Mouse (Mus musculus) lung, adult 2 months (tissue): ENCODE data around the gene Wt1. TPM values are rescaled to one million over a fixed set of nuclear protein-coding genes. Genes with fewer than 3 reads are reported as not detected.

ENCODE experiments used
- DNase-seq: peaks from one replicate; pipeline ENCODE4 v3.0.0; 2022
- H3K4me1 ChIP-seq: fragments of 200-500 bp; 2 replicates; pipeline ENCODE4 v1.6.1; 2011; ENCODE audit warnings: low read length; ENCODE audit not compliant: control insufficient read depth, insufficient read depth
- H3K4me3 ChIP-seq: fragments of 200-500 bp; replicated peaks from 2 replicates; pipeline ENCODE3; 2011; ENCODE audit warnings: low read depth, mild to moderate bottlenecking, control low read depth, low read length; ENCODE audit errors: extremely low read depth
- CTCF ChIP-seq: fragments of 200-500 bp; IDR thresholded peaks from 2 replicates; pipeline ENCODE4 v1.5.1; 2011; ENCODE audit warnings: mild to moderate bottlenecking, low read length, control low read depth; ENCODE audit not compliant: insufficient read depth
- POLR2A ChIP-seq: fragments of 200-500 bp; IDR thresholded peaks from 2 replicates; pipeline ENCODE4 v1.6.1; 2011; ENCODE audit warnings: low read depth, mild to moderate bottlenecking, control low read depth, low read length, borderline replicate concordance; ENCODE audit errors: extremely low read depth
- WGBS: fragments of 180-500 bp; shearing (Covaris S2); methylation state at CpG from one replicate; pipeline ENCODE4 v1.1.7; 2018; 5-methylcytosine and 5-hydroxymethylcytosine counted together
- polyA plus RNA-seq: library from polyadenylated mRNA; depleted of rRNA; stranded (reverse); fragments of >200 nt; gene quantifications from 2 replicates; pipeline ENCODE4 v1.2.3, GENCODE M21; 2012

Wt1 gene
- polyA plus RNA-seq, 1 experiment = 4.9 TPM

DNA sequence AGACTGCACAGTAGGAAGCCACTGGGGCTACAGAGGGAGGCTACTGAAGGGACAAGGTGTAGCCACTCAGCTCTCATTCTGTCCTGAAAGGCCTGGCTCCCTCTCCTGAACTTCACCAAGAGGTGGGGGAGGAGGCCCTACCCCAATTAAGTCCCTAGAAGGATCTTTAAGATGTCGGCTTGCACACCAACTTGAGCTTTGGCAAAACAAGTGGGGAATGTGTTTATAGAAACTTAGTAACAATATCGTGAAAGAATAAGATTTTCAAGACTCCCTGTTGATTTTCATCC, 5.4 kb downstream of the Wt1 start:
- no peak for TF ChIP-seq CTCF
- no peak for TF ChIP-seq POLR2A
- no peak for DNase-seq
- Histone ChIP-seq H3K4me1 (peaks cover 4% of the 10 kb centered on the region; the same call in 1 of the 2 replicates), H3K4me3 (no peak overlapping the region)
- 19% methylated on average over 2 of the region's 2 CpGs for WGBS

DNA sequence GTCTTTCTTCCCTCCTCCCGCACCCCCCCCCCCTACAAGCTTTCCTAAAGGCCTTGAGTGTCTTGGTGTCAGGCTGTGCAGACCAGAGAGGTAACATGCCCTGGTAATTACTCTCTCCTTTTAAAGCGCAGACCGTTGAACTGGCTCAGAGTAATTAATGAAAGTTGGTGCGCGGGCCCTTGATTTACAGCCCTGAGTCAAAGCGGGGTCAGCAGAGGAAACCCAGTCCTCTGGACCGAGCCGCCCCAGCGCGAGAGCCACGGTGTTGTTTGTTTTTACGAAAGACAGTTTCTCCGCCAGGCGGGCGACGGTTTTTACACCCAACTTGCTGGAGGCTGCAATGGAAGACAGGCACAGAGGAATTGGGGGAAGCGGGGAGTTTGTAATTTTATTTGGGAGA, 6.0 kb downstream of the Wt1 start:
- Histone ChIP-seq H3K4me3 (no peak overlapping the region), H3K4me1 (peaks cover 2% of the 10 kb centered on the region; the same call in 1 of the 2 replicates)
- TF ChIP-seq CTCF (no peak), POLR2A (no peak)
- no peak for DNase-seq
- WGBS = 5% methylated on average over 17 of the region's 17 CpGs

DNA sequence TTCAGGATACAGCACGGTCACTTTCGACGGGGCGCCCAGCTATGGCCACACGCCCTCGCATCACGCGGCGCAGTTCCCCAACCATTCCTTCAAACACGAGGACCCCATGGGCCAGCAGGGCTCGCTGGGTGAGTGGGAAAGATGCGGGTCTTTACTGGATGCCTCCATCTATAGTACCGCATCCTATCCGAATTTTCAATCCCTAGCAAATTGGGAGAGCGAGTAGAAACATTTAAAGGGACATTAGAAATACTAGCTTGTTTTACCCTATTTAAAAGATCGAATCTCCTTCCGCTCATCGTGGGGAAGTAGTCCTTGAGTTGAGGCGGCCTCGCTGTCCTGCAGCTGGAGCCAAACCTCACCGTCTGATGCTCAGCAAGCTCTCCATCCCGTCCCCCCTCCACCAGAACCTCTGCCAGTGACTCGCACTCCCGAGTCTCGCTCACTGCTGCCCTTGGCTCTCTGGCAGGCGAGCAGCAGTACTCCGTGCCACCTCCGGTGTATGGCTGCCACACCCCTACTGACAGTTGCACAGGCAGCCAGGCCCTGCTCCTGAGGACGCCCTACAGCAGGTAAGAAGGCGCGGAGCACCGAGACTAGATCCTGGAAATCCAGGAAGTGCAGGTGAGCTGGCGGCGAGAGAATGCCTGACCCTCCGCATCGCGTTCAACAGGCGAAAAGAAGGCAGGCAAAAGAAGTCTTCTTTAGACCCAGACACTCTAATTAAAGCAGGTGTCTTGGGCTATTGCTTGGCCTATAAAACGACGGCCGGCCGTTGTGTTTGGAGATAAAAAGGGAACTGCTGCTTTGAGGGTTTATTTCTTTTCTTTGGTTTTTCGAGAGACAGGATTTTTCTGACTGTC, 6.8 kb downstream of the Wt1 start:
- 7% methylated on average over 43 of the region's 43 CpGs for WGBS
- TF ChIP-seq POLR2A = no peak
- no peak for TF ChIP-seq CTCF
- no peaks in the 10 kb centered on the region for H3K4me1 ChIP-seq
- no peak overlapping the region for H3K4me3 ChIP-seq
- DNase-seq = no peak

DNA sequence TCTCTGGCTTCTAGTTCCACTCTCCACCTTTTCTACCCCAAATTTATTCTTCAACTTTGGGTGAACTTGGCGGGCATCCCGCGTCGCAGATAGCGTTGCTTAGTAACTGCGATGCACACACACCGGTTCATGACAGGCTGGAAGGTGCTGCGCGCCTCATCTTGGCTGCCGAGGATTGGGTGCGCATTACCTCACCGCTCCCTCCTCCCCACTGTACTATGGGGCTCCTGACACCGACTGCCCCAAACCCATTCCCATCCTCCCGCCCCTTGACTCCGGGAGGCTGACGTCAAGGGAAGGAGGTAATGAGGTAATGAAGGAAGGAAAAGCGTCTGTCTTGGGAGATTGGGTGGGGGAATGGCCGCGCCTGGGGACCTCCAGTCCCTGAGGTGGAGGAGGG, 8.0 kb downstream of the Wt1 start:
- DNase-seq = no peak
- Histone ChIP-seq H3K4me3 (no peak overlapping the region), H3K4me1 (no peaks in the 10 kb centered on the region)
- WGBS = 1% methylated on average over 19 of the region's 19 CpGs
- TF ChIP-seq POLR2A (no peak), CTCF (no peak)

DNA sequence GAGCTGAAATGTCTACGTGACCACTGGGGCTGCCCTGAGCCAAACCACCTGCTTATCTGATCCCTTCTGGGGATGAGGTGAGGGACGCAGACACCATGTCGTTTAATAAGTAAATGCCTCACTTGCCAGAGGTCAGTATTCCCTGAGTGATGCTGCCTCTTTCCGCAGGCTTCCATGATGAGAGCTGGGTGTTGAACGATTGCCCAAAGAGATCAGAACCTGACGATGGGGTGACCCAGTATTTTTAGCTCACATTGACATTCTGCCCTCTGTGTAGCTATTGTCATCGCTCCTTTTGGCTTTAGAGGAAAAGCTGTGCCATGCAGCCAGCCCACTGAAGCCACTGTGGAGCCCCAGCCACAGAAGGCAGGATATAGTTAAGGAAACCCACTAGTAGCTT, 13.1 kb downstream of the Wt1 start:
- no peak for DNase-seq
- H3K4me1 ChIP-seq = no peaks in the 10 kb centered on the region
- H3K4me3 ChIP-seq = no peak overlapping the region
- 43% methylated on average over 7 of the region's 7 CpGs for WGBS
- TF ChIP-seq POLR2A (no peak), CTCF (no peak)

DNA sequence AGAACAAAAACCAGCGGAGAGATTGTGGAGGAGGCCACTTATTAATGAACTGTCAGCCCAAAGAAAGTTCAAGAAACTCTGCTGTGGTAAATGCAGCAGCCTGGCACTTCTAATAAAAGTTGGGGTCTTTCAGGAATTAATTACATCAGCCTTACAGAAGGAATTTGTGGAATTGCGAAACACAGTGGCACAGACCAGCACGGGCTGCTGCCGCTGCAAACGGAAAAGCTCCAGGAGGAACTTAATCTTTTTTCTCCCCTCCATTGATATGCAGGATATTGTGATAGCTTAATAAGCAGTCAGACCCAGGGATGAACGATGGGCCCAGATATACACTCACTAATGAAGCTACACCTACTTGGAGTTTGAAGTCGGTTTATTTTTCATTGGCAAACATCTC, 15.0 kb downstream of the Wt1 start:
- Histone ChIP-seq H3K4me3 (no peak overlapping the region), H3K4me1 (no peaks in the 10 kb centered on the region)
- no peak for DNase-seq
- no peak for TF ChIP-seq POLR2A
- WGBS = 35% methylated on average over 7 of the region's 7 CpGs

DNA sequence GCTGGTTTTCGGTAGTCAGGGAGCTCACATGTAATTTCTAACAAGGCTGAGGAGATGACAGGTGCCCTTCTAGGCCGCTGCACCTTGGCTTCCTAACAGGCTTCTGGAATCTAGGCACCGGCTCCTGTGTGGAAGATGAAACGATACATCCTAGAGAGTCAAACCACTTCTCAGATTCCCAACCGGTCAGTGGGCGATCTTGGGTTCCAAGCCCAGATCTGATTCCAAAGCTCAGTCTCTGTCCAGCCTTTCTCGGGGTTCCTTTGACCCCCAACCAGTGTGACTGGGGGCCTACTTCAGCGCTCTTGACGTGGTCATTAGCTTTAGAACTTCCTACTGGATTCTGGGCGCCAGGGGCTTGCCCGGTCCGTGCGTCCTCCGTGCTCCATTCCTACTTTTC, 17.4 kb downstream of the Wt1 start:
- TF ChIP-seq CTCF = no peak
- no peak for TF ChIP-seq POLR2A

DNA sequence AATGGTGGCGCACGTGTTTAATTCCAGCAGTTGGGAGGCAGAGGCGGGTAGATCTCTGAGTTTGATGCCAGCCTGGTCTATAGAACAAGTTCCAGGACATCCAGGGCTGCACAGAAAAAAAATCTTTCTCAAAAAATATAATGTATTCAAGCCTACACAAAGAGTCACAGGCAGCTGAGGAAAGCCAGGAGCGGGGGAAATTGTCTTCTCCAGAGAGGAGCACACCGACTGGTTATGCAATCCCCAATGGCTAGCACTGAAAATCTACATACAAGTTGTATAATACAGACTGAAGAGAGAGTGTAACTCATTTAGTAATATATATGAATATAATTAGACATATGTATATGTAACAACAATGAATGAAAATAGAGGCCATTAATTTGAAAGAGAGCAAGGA, 25.2 kb downstream of the Wt1 start:
- WGBS = 88% methylated on average over 5 of the region's 5 CpGs
- H3K4me1 ChIP-seq = no peaks in the 10 kb centered on the region
- H3K4me3 ChIP-seq = no peak overlapping the region
- no peak for DNase-seq
- TF ChIP-seq CTCF (no peak), POLR2A (no peak)

More for the DNA sequence above, 17.4 kb downstream of the Wt1 start:
- DNase-seq = no peak
- no peaks in the 10 kb centered on the region for H3K4me1 ChIP-seq
- no peak overlapping the region for H3K4me3 ChIP-seq
- 90% methylated on average over 14 of the region's 14 CpGs for WGBS

DNA sequence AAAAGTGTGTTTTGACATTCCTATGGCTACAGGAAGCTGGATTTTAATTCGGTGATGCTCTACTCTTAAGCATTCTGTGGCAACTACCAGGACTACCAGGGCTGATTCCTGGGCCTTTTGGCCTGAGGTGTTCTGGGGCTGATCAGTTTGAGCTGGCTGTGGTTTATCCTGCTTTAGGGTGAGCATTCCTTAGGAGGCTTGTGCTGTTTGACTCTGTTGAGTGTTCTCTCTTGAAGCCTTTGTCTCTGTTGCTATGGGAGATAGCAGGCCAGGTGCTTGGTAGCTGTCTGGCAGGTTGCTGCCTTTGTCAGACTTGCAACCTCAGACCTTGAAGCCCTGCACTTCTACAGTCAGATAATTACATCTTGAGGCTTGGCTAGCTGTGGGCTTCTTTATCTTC, 26.7 kb downstream of the Wt1 start:
- no peaks in the 10 kb centered on the region for H3K4me1 ChIP-seq
- WGBS = 59% methylated on average over 1 of the region's 1 CpGs
- DNase-seq = no peak
- TF ChIP-seq CTCF (no peak), POLR2A (no peak)
- no peak overlapping the region for H3K4me3 ChIP-seq

DNA sequence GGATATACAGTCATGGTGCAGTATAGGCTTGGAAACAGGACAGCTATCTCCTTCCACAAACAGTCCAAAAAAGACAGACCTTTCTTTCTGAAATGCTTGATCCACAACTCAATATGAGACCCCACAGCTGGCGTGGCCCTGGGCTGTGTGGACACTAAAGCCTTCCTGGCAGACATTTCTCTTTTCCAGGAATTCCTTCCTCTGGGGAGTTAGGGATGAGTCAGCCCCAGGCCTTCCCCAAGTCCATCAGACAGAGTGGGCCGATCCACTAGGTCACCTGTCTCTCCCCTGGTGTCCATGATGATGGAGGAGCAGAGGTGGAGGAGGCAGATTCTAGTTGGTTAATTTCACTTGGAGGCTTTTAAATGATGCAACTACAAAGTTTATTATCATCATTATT, 34.6 kb downstream of the Wt1 start:
- WGBS = 78% methylated on average over 2 of the region's 2 CpGs
- H3K4me3 ChIP-seq = no peak overlapping the region
- no peaks in the 10 kb centered on the region for H3K4me1 ChIP-seq
- DNase-seq = no peak
- TF ChIP-seq CTCF = no peak
- no peak for TF ChIP-seq POLR2A
